ENCODE assay signal across 26 mouse cellular contexts in the genomic region with DNA sequence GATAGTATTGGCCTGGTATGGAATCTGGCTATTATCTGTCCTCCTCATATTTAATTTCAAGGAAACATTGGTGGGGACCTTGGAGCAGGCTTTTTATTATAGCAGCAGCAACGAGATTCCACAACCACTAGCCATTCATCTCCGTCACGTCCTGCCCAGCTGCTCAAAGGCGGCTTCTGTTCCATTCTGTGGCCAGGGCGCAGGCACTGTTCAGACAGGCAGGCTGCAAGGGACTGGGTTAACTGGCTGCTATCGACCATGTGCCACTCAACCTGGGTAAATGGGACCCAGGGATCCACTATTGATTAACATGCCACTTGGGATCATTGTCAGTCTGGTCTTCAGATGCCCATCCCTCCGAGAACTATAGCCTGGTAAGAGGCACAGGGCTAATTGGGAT. TPM values are rescaled to one million over a fixed set of nuclear protein-coding genes. Genes with fewer than 3 reads are reported as not detected.
A peak's percentile ranks its signal among the peaks of the same experiment; 100 is the strongest.
DNase-seq lines count a peak whose midpoint lies in the region; ATAC-seq and TF ChIP-seq lines count a peak whose summit lies in the region.
"Had no signal": no experiment of that assay in that cellular context is flagged by ENCODE, and none has a peak within 500 bp of the region (broad histone marks: within the 10 kb centered on the region; RNA-seq: fewer than 3 reads in every experiment).

No protein-coding gene starts in this region.

- WGBS in midbrain, embryonic 11.5 days: 84% methylated on average over 7 of the region's 7 CpGs
- 73% methylated on average over 7 of the region's 7 CpGs for WGBS in midbrain, embryonic 13.5 days
- 64% methylated on average over 7 of the region's 7 CpGs for WGBS in hindbrain, embryonic 11.5 days
- 39% methylated on average over 7 of the region's 7 CpGs for WGBS in hindbrain, embryonic 13.5 days
- WGBS in hindbrain, postnatal 0 days: 54% methylated on average over 7 of the region's 7 CpGs

- no peak overlapping the region for H3K4me2 ChIP-seq in midbrain, embryonic 11.5 days
- no peak overlapping the region for H3K4me2 ChIP-seq in midbrain, embryonic 13.5 days (replicated peaks)
- H3K4me2 ChIP-seq in hindbrain, embryonic 11.5 days (replicated peaks; ENCODE audit: low read depth, low read length): no peak overlapping the region
- no peak overlapping the region for H3K4me2 ChIP-seq in hindbrain, embryonic 13.5 days
- no peak overlapping the region for H3K4me2 ChIP-seq in hindbrain, postnatal 0 days (ENCODE audit: low read depth, low read length)
- H3K4me2 ChIP-seq: embryonic facial prominence, embryonic 12.5 days; embryonic facial prominence, embryonic 15.5 days; forebrain, embryonic 12.5 days; forebrain, embryonic 15.5 days; heart, embryonic 12.5 days; heart, embryonic 15.5 days had no signal

- no peak overlapping the region for H3K27ac ChIP-seq in midbrain, embryonic 11.5 days (ENCODE audit: low read depth, low read length)
- H3K27ac ChIP-seq in midbrain, embryonic 13.5 days: no peak overlapping the region
- 0 out of 2 replicates have a peak overlapping the region, but pooled peaks have one; percentile 45 for H3K27ac ChIP-seq in hindbrain, embryonic 11.5 days (ENCODE audit: low read depth, low read length)
- peak overlapping the region; percentile 48 for H3K27ac ChIP-seq in hindbrain, embryonic 13.5 days
- H3K27ac ChIP-seq in hindbrain, postnatal 0 days: no peak overlapping the region
- H3K27ac ChIP-seq: embryonic facial prominence, embryonic 12.5 days; embryonic facial prominence, embryonic 15.5 days; forebrain, embryonic 12.5 days; forebrain, embryonic 15.5 days; heart, embryonic 15.5 days had no signal

- no peak overlapping the region for H3K4me3 ChIP-seq in midbrain, embryonic 11.5 days (ENCODE audit: low read depth, low read length)
- H3K4me3 ChIP-seq in midbrain, embryonic 13.5 days (replicated peaks): no peak overlapping the region
- no peak overlapping the region for H3K4me3 ChIP-seq in hindbrain, embryonic 11.5 days (ENCODE audit: low read depth, low read length)
- H3K4me3 ChIP-seq in hindbrain, embryonic 13.5 days: no peak overlapping the region
- no peak overlapping the region for H3K4me3 ChIP-seq in hindbrain, postnatal 0 days (ENCODE audit: low read length)
- H3K4me3 ChIP-seq: embryonic facial prominence, embryonic 12.5 days; embryonic facial prominence, embryonic 15.5 days; forebrain, embryonic 12.5 days; forebrain, embryonic 15.5 days; heart, embryonic 12.5 days; heart, embryonic 15.5 days had no signal

- no peaks in the 10 kb centered on the region for H3K4me1 ChIP-seq in midbrain, embryonic 11.5 days (ENCODE audit: control insufficient read depth, insufficient read depth, low read length)
- H3K4me1 ChIP-seq in midbrain, embryonic 13.5 days (replicated peaks): no peaks in the 10 kb centered on the region
- H3K4me1 ChIP-seq in hindbrain, embryonic 11.5 days (replicated peaks; ENCODE audit: control insufficient read depth, insufficient read depth, low read length): no peaks in the 10 kb centered on the region
- H3K4me1 ChIP-seq in hindbrain, embryonic 13.5 days (replicated peaks): peaks cover 10% of the 10 kb centered on the region
- no peaks in the 10 kb centered on the region for H3K4me1 ChIP-seq in hindbrain, postnatal 0 days (ENCODE audit: insufficient read depth, low read length)
- H3K4me1 ChIP-seq: embryonic facial prominence, embryonic 12.5 days; embryonic facial prominence, embryonic 15.5 days; forebrain, embryonic 12.5 days; forebrain, embryonic 15.5 days had no signal

- H3K27me3 ChIP-seq in midbrain, embryonic 11.5 days (ENCODE audit: control insufficient read depth, insufficient read depth, low read length): no peaks in the 10 kb centered on the region
- H3K27me3 ChIP-seq in midbrain, embryonic 13.5 days: no peaks in the 10 kb centered on the region
- H3K27me3 ChIP-seq in hindbrain, embryonic 11.5 days (ENCODE audit: control insufficient read depth, insufficient read depth, low read length): no peaks in the 10 kb centered on the region
- H3K27me3 ChIP-seq in hindbrain, embryonic 13.5 days: no peaks in the 10 kb centered on the region
- no peaks in the 10 kb centered on the region for H3K27me3 ChIP-seq in hindbrain, postnatal 0 days (ENCODE audit: insufficient read depth, low read length)
- H3K27me3 ChIP-seq: CH12.LX; embryonic facial prominence, embryonic 12.5 days; embryonic facial prominence, embryonic 15.5 days; forebrain, embryonic 12.5 days; forebrain, embryonic 15.5 days; heart, embryonic 12.5 days; heart, embryonic 15.5 days; Patski had no signal

- no peak overlapping the region for H3K9ac ChIP-seq in midbrain, embryonic 11.5 days (ENCODE audit: low read length)
- no peak overlapping the region for H3K9ac ChIP-seq in midbrain, embryonic 13.5 days (replicated peaks)
- H3K9ac ChIP-seq in hindbrain, embryonic 11.5 days (ENCODE audit: low read depth, low read length): no peak overlapping the region
- no peak overlapping the region for H3K9ac ChIP-seq in hindbrain, embryonic 13.5 days
- H3K9ac ChIP-seq in hindbrain, postnatal 0 days (replicated peaks; ENCODE audit: low read length): no peak overlapping the region
- H3K9ac ChIP-seq: embryonic facial prominence, embryonic 12.5 days; embryonic facial prominence, embryonic 15.5 days; forebrain, embryonic 12.5 days; forebrain, embryonic 15.5 days; heart, embryonic 12.5 days; heart, embryonic 15.5 days had no signal

- ATAC-seq in midbrain, embryonic 11.5 days (ENCODE audit: low FRiP score): no peak
- ATAC-seq in midbrain, embryonic 13.5 days: no peak
- peak; percentile 70; the same call in 1 of the 2 replicates for ATAC-seq in hindbrain, embryonic 11.5 days (ENCODE audit: low FRiP score)
- peak; percentile 81 for ATAC-seq in hindbrain, embryonic 13.5 days (ENCODE audit: low FRiP score)
- ATAC-seq in hindbrain, postnatal 0 days: no peak
- ATAC-seq: forebrain, embryonic 15.5 days; Patski had no signal

- H3K9me3 ChIP-seq in midbrain, embryonic 11.5 days (ENCODE audit: control insufficient read depth, low read length): no peaks in the 10 kb centered on the region
- H3K9me3 ChIP-seq in midbrain, embryonic 13.5 days: no peaks in the 10 kb centered on the region
- H3K9me3 ChIP-seq in hindbrain, embryonic 11.5 days (ENCODE audit: control insufficient read depth, low read length): no peaks in the 10 kb centered on the region
- no peaks in the 10 kb centered on the region for H3K9me3 ChIP-seq in hindbrain, embryonic 13.5 days
- no peaks in the 10 kb centered on the region for H3K9me3 ChIP-seq in hindbrain, postnatal 0 days (ENCODE audit: low read length)
- H3K9me3 ChIP-seq: embryonic facial prominence, embryonic 12.5 days; embryonic facial prominence, embryonic 15.5 days; forebrain, embryonic 12.5 days; forebrain, embryonic 15.5 days; G1E; heart, embryonic 12.5 days; heart, embryonic 15.5 days had no signal

- no peaks in the 10 kb centered on the region for H3K36me3 ChIP-seq in midbrain, embryonic 11.5 days (ENCODE audit: control insufficient read depth, insufficient read depth, low read length)
- no peaks in the 10 kb centered on the region for H3K36me3 ChIP-seq in midbrain, embryonic 13.5 days
- H3K36me3 ChIP-seq in hindbrain, embryonic 11.5 days (ENCODE audit: control insufficient read depth, insufficient read depth, low read length): no peaks in the 10 kb centered on the region
- no peaks in the 10 kb centered on the region for H3K36me3 ChIP-seq in hindbrain, embryonic 13.5 days
- no peaks in the 10 kb centered on the region for H3K36me3 ChIP-seq in hindbrain, postnatal 0 days (ENCODE audit: insufficient read depth, low read length)
- H3K36me3 ChIP-seq: embryonic facial prominence, embryonic 12.5 days; embryonic facial prominence, embryonic 15.5 days; forebrain, embryonic 12.5 days; forebrain, embryonic 15.5 days; G1E; heart, embryonic 12.5 days; heart, embryonic 15.5 days had no signal

- DNase-seq in midbrain, embryonic 11.5 days (ENCODE audit: low spot score, missing footprints): peak; percentile 35
- DNase-seq in hindbrain, embryonic 11.5 days (ENCODE audit: low spot score): peak; percentile 27
- peak; percentile 7 for DNase-seq in hindbrain, postnatal 0 days (ENCODE audit: low spot score)
- DNase-seq in kidney, adult 9 months: no peak
- DNase-seq in left cerebral cortex, adult 9 months (ENCODE audit: low spot score in 2 of 2): no peak
- DNase-seq: adrenal gland, postnatal 10 days; adrenal gland, postnatal 36 days; B cell, adult 2 months; cerebellum, adult 18-20 months; cerebellum, adult 9-10 months; cerebellum, postnatal 14 days; gastrocnemius, postnatal 25 days; heart, adult 18-20 months; heart, postnatal 10 days; heart, postnatal 36 days had no signal

- TF ChIP-seq CTCF in hindbrain, postnatal 0 days (IDR thresholded peaks at IDR 0.05; ENCODE audit: low read depth): no peak

RNA-seq across cellular contexts. Expression of a gene that starts 27.4 kb away (rescaled TPM):
- polyA plus RNA-seq in midbrain, embryonic 11.5 days (2014; fragmentation: Nextera tagmentation; extraction: Ambion mirVana): 24.5 and 29.1 TPM in 2 replicates
- 53.1 and 69.4 TPM in 2 replicates for polyA plus RNA-seq in midbrain, embryonic 13.5 days (2015; fragmentation: Nextera tagmentation; extraction: Ambion mirVana)
- 28.7 and 35.6 TPM in 2 replicates for polyA plus RNA-seq in hindbrain, embryonic 11.5 days (2014; fragmentation: Nextera tagmentation; extraction: Ambion mirVana)
- polyA plus RNA-seq in hindbrain, embryonic 13.5 days (2015; fragmentation: Nextera tagmentation; extraction: Ambion mirVana): 44.9 and 45.3 TPM in 2 replicates
- total RNA-seq in hindbrain, postnatal 0 days (2014; rRNA removed): 135 and 145 TPM in 2 replicates
- 25.3 and 30.6 TPM in 2 replicates for polyA plus RNA-seq in hindbrain, postnatal 0 days (2015; fragmentation: Nextera tagmentation; extraction: Ambion mirVana)

Comparison
In these comparisons a context has a peak if more than half of its experiments do, and no peak if none do; other contexts are left out.
1. ATAC-seq: peak in hindbrain, embryonic 11.5 days (single experiment) and hindbrain, embryonic 13.5 days (single experiment); none in midbrain, embryonic 11.5 days (single experiment), midbrain, embryonic 13.5 days (single experiment) and hindbrain, postnatal 0 days (single experiment).
2. H3K27ac ChIP-seq: peak in hindbrain, embryonic 11.5 days (single experiment) and hindbrain, embryonic 13.5 days (single experiment); none in midbrain, embryonic 11.5 days (single experiment), midbrain, embryonic 13.5 days (single experiment) and hindbrain, postnatal 0 days (single experiment).
3. DNase-seq: peak in midbrain, embryonic 11.5 days (single experiment), hindbrain, embryonic 11.5 days (single experiment) and hindbrain, postnatal 0 days (single experiment); none in kidney, adult 9 months (single experiment) and left cerebral cortex, adult 9 months (0 of 2).